Mouse (Mus musculus): ENCODE measurements around the gene Ahnak. TPM values are rescaled to one million over a fixed set of nuclear protein-coding genes. Genes with fewer than 3 reads are reported as not detected.
"Not testable (repeated sequence)": the region's sequence is repeated elsewhere in the genome, so short reads cannot be mapped to it uniquely, and the experiment has no call there.

Ahnak gene
- polyA plus RNA-seq, 1 experiment from 2014 or later: 5.0 TPM

- Histone ChIP-seq H3K4me3 (peak within 1 kb of the TSS; percentile 87), H3K36me3 (peaks cover 65% of the 10 kb centered on the region)
- 3% methylated on average over 46 of the region's 46 CpGs for WGBS
Observed at GRCm38 (mm10) chr19:8953135-8954039, 35.7 kb upstream of the Ahnak start, which contains the start of gene Tut1. Tut1 (plus strand) TSS chr19:8953847.

GRCm38 (mm10) chr19:8954171-8954570, 34.9 kb upstream of the Ahnak start:
- Histone ChIP-seq H3K4me3 (peak overlapping the region; percentile 87), H3K27me3 (replicated peaks) (no peaks in the 10 kb centered on the region), H3K9ac (peak overlapping the region; percentile 69), H3K4me1 (peaks cover 17% of the 10 kb centered on the region), H3K27ac (no peak overlapping the region), H3K4me2 (replicated peaks) (peak overlapping the region; percentile 87), H3K9me3 (no peaks in the 10 kb centered on the region), H3K36me3 (peaks cover 63% of the 10 kb centered on the region)
- 9% methylated on average over 9 of the region's 9 CpGs for WGBS
- ATAC-seq (ENCODE audit: low FRiP score, low read depth): no peak

More at GRCm38 (mm10) chr19:8953135-8954039, 35.7 kb upstream of the Ahnak start, which contains the start of gene Tut1:
- ATAC-seq (ENCODE audit: low FRiP score, low read depth): peak; percentile 95
- no peaks in the 10 kb centered on the region for H3K27me3 ChIP-seq (replicated peaks)
- H3K27ac ChIP-seq: peak within 1 kb of the TSS; percentile 78
- H3K9me3 ChIP-seq: no peaks in the 10 kb centered on the region
- H3K9ac ChIP-seq: peak within 1 kb of the TSS; percentile 69
- peaks cover 17% of the 10 kb centered on the region for H3K4me1 ChIP-seq
- H3K4me2 ChIP-seq (replicated peaks): peak within 1 kb of the TSS; percentile 87

GRCm38 (mm10) chr19:8962256-8962655, 26.8 kb upstream of the Ahnak start:
- Histone ChIP-seq H3K9me3 (no peaks in the 10 kb centered on the region), H3K4me3 (no peak overlapping the region), H3K36me3 (peaks cover 79% of the 10 kb centered on the region), H3K9ac (no peak overlapping the region), H3K27me3 (replicated peaks) (no peaks in the 10 kb centered on the region), H3K4me1 (peaks cover 11% of the 10 kb centered on the region), H3K27ac (no peak overlapping the region), H3K4me2 (replicated peaks) (no peak overlapping the region)
- WGBS: 84% methylated on average over 2 of the region's 2 CpGs
- no peak for ATAC-seq (ENCODE audit: low FRiP score, low read depth)

- no peak overlapping the region for H3K4me2 ChIP-seq (replicated peaks)
- no peak overlapping the region for H3K27ac ChIP-seq
- H3K4me1 ChIP-seq: peaks cover 22% of the 10 kb centered on the region
- no peaks in the 10 kb centered on the region for H3K9me3 ChIP-seq
- no peak for ATAC-seq (ENCODE audit: low FRiP score, low read depth)
- WGBS: 90% methylated on average over 11 of the region's 11 CpGs
- peaks cover 68% of the 10 kb centered on the region for H3K36me3 ChIP-seq
- H3K27me3 ChIP-seq (replicated peaks): no peaks in the 10 kb centered on the region
- H3K4me3 ChIP-seq: no peak overlapping the region
- H3K9ac ChIP-seq: 0 out of 2 replicates have a peak overlapping the region, but pooled peaks have one; percentile 3
Observed at GRCm38 (mm10) chr19:8965075-8965474, 24.0 kb upstream of the Ahnak start.

GRCm38 (mm10) chr19:8965771-8966170, 23.3 kb upstream of the Ahnak start:
- H3K9ac ChIP-seq: peak overlapping the region; percentile 55; the same call in 1 of the 2 replicates
- peak overlapping the region; percentile 88 for H3K4me2 ChIP-seq (replicated peaks)
- no peak overlapping the region for H3K27ac ChIP-seq
- peaks cover 22% of the 10 kb centered on the region for H3K4me1 ChIP-seq
- WGBS: 84% methylated on average over 8 of the region's 8 CpGs
- no peak for ATAC-seq (ENCODE audit: low FRiP score, low read depth)
- peak overlapping the region; percentile 68; the same call in 1 of the 2 replicates for H3K4me3 ChIP-seq
- peaks cover 69% of the 10 kb centered on the region for H3K36me3 ChIP-seq
- no peaks in the 10 kb centered on the region for H3K9me3 ChIP-seq
- no peaks in the 10 kb centered on the region for H3K27me3 ChIP-seq (replicated peaks)

- ATAC-seq (ENCODE audit: low FRiP score, low read depth): no peak
- 47% methylated on average over 5 of the region's 5 CpGs for WGBS
Observed at GRCm38 (mm10) chr19:8966198-8966589, 22.9 kb upstream of the Ahnak start.

GRCm38 (mm10) chr19:8966590-8967372, 22.3 kb upstream of the Ahnak start, which contains the start of gene Eef1g:
Eef1g (plus strand) TSS chr19:8967041.
- Histone ChIP-seq H3K4me3 (peak within 1 kb of the TSS; percentile 68), H3K36me3 (peaks cover 72% of the 10 kb centered on the region), H3K27ac (peak within 1 kb of the TSS; percentile 64), H3K9ac (peak within 1 kb of the TSS; percentile 85), H3K4me2 (replicated peaks) (peak within 1 kb of the TSS; percentile 88), H3K4me1 (peaks cover 22% of the 10 kb centered on the region), H3K9me3 (no peaks in the 10 kb centered on the region), H3K27me3 (replicated peaks) (no peaks in the 10 kb centered on the region)
- ATAC-seq (ENCODE audit: low FRiP score, low read depth): peak; percentile 99
- WGBS: 1% methylated on average over 52 of the region's 52 CpGs

More at GRCm38 (mm10) chr19:8966198-8966589, 22.9 kb upstream of the Ahnak start:
- Histone ChIP-seq H3K27ac (peak overlapping the region; percentile 64), H3K4me2 (replicated peaks) (peak overlapping the region; percentile 88), H3K4me1 (peaks cover 22% of the 10 kb centered on the region), H3K27me3 (replicated peaks) (no peaks in the 10 kb centered on the region), H3K9me3 (no peaks in the 10 kb centered on the region), H3K36me3 (peaks cover 72% of the 10 kb centered on the region), H3K9ac (peak overlapping the region; percentile 55), H3K4me3 (peak overlapping the region; percentile 68)

- H3K36me3 ChIP-seq: peaks cover 72% of the 10 kb centered on the region
- H3K9me3 ChIP-seq: no peaks in the 10 kb centered on the region
- H3K4me2 ChIP-seq (replicated peaks): peak overlapping the region; percentile 88
- H3K27me3 ChIP-seq (replicated peaks): no peaks in the 10 kb centered on the region
- H3K4me3 ChIP-seq: peak overlapping the region; percentile 68
- under 1% methylated on average over 8 of the region's 8 CpGs for WGBS
- peak; percentile 22; the same call in 1 of the 2 replicates for ATAC-seq (ENCODE audit: low FRiP score, low read depth)
- peaks cover 22% of the 10 kb centered on the region for H3K4me1 ChIP-seq
- peak overlapping the region; percentile 85 for H3K9ac ChIP-seq
- no peak overlapping the region for H3K27ac ChIP-seq
Observed at GRCm38 (mm10) chr19:8967373-8967743, 21.7 kb upstream of the Ahnak start.

- Histone ChIP-seq H3K27ac (no peak overlapping the region), H3K36me3 (peaks cover 72% of the 10 kb centered on the region), H3K9me3 (no peaks in the 10 kb centered on the region), H3K4me2 (replicated peaks) (peak overlapping the region; percentile 88), H3K27me3 (replicated peaks) (no peaks in the 10 kb centered on the region), H3K9ac (peak overlapping the region; percentile 85), H3K4me3 (peak overlapping the region; percentile 68), H3K4me1 (peaks cover 22% of the 10 kb centered on the region)
- no peak for ATAC-seq (ENCODE audit: low FRiP score, low read depth)
- 7% methylated on average over 9 of the region's 9 CpGs for WGBS
Observed at GRCm38 (mm10) chr19:8967893-8968292, 21.2 kb upstream of the Ahnak start.

- not testable (repeated sequence) for H3K9me3 ChIP-seq; H3K27me3 ChIP-seq (replicated peaks); ATAC-seq (ENCODE audit: low FRiP score, low read depth); H3K9ac ChIP-seq; H3K4me3 ChIP-seq; H3K27ac ChIP-seq; H3K4me2 ChIP-seq (replicated peaks)
- Histone ChIP-seq H3K36me3 (peaks cover 84% of the 10 kb centered on the region), H3K4me1 (peaks cover 11% of the 10 kb centered on the region; the same call in 1 of the 2 replicates)
- 88% methylated on average over 8 of the region's 8 CpGs for WGBS
Observed at GRCm38 (mm10) chr19:8972491-8972890, 16.6 kb upstream of the Ahnak start.

GRCm38 (mm10) chr19:8974638-8975037, 14.4 kb upstream of the Ahnak start:
- WGBS: 94% methylated on average over 1 of the region's 1 CpGs
- Histone ChIP-seq H3K4me3 (no peak overlapping the region), H3K27me3 (replicated peaks) (no peaks in the 10 kb centered on the region), H3K9me3 (no peaks in the 10 kb centered on the region), H3K27ac (no peak overlapping the region), H3K4me1 (no peaks in the 10 kb centered on the region), H3K36me3 (peaks cover 94% of the 10 kb centered on the region), H3K9ac (no peak overlapping the region), H3K4me2 (replicated peaks) (no peak overlapping the region)
- ATAC-seq (ENCODE audit: low FRiP score, low read depth): no peak

GRCm38 (mm10) chr19:8975491-8975890, 13.6 kb upstream of the Ahnak start:
- no peak for ATAC-seq (ENCODE audit: low FRiP score, low read depth)
- Histone ChIP-seq H3K36me3 (peaks cover 94% of the 10 kb centered on the region), H3K27me3 (replicated peaks) (no peaks in the 10 kb centered on the region), H3K9me3 (no peaks in the 10 kb centered on the region), H3K27ac (no peak overlapping the region), H3K4me2 (replicated peaks) (no peak overlapping the region), H3K4me1 (no peaks in the 10 kb centered on the region), H3K4me3 (no peak overlapping the region), H3K9ac (no peak overlapping the region)
- WGBS: 94% methylated on average over 2 of the region's 2 CpGs

Measured in neural tube, embryonic 12.5 days (tissue).